Mouse (Mus musculus): ENCODE results near the gene Atg16l2. TPM values are rescaled to one million over a fixed set of nuclear protein-coding genes. Genes with fewer than 3 reads are reported as not detected.

Atg16l2 gene
- polyA plus RNA-seq, 1 experiment from 2014 or later, result 17.1 TPM

DNA sequence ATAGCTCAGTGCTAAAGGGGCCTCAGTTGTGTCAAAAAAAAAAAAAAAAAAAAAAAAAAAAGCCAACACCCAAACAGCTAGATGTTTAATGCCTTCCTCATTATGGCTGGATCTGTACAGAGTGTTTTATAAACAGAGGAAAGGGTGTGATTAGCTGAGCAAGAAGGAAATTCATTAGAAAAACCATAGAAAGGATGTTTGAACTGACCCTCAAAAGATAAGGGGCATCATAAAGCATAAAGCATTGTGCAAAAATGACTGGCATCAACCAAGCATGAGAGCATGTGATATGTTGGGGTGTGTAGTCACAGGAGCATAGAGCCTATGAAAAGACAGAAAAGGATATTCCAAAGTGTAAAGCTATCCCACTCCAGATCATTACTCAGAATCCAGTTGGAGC, 43.6 kb downstream of the Atg16l2 start:
- ATAC-seq (ENCODE audit: insufficient number of reproducible peaks, low FRiP score, low TSS enrichment, low read depth), result no peak
- Histone ChIP-seq H3K36me3 (peaks cover 26% of the 10 kb centered on the region), H3K27me3 (no peaks in the 10 kb centered on the region), H3K4me3 (no peak overlapping the region), H3K4me1 (no peaks in the 10 kb centered on the region), H3K27ac (no peak overlapping the region), H3K4me2 (no peak overlapping the region), H3K9me3 (no peaks in the 10 kb centered on the region), H3K9ac (no peak overlapping the region)

- no peak overlapping the region for H3K9ac ChIP-seq
- no peaks in the 10 kb centered on the region for H3K27me3 ChIP-seq
- peaks cover 19% of the 10 kb centered on the region for H3K36me3 ChIP-seq
- WGBS, result 61% methylated on average over 2 of the region's 2 CpGs
- H3K4me2 ChIP-seq, result no peak overlapping the region
- no peaks in the 10 kb centered on the region for H3K4me1 ChIP-seq
- no peak overlapping the region for H3K27ac ChIP-seq
- no peak overlapping the region for H3K4me3 ChIP-seq
- H3K9me3 ChIP-seq, result no peaks in the 10 kb centered on the region
- ATAC-seq (ENCODE audit: insufficient number of reproducible peaks, low FRiP score, low TSS enrichment, low read depth), result no peak
Observed at GRCm38 (mm10) chr7:101253071-101253470, 49.0 kb downstream of the Atg16l2 start.

DNA sequence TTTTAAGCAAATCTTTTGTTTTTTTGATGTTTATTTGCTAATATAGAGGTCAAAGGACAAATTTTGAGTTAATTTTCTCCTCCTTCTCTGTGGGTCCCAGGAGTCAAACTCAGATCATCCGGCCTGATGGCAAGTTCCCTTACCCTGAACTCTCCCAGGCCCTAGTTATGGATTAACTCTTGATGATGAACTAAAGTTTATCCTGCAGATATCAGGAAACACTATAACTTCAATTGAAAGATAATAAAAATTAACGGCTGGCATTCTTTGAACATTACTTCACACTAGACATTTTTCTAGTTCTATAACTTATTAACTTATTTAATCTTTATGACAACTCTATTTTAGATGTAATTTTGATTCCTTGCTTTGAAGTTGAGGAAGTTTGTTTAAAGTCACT, 52.9 kb downstream of the Atg16l2 start:
- Histone ChIP-seq H3K36me3 (peaks cover 16% of the 10 kb centered on the region; the same call in 1 of the 2 replicates), H3K4me1 (no peaks in the 10 kb centered on the region), H3K9me3 (no peaks in the 10 kb centered on the region), H3K27ac (no peak overlapping the region), H3K4me2 (no peak overlapping the region), H3K27me3 (no peaks in the 10 kb centered on the region), H3K4me3 (no peak overlapping the region), H3K9ac (no peak overlapping the region)
- 80% methylated on average over 2 of the region's 2 CpGs for WGBS
- ATAC-seq (ENCODE audit: insufficient number of reproducible peaks, low FRiP score, low TSS enrichment, low read depth), result no peak

DNA sequence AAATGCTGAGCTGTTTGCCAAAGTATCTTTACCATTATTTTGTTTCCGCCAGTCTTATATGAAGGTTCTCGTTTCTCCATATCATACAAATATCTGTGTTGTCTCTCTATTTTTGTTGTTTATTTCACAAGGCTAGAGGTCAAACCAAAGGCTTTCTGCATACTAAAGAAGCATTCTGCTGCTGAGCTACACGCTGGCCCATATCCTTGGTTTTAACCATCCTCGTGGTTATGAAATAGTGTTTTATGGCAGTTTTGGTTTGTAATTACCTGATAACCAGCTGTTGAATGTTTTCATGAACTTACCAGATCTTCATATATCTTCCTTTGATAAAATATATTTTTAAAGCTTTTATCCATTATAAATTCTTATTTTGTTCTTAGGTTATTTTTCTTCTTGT, 53.3 kb downstream of the Atg16l2 start:
- Histone ChIP-seq H3K27ac (no peak overlapping the region), H3K4me3 (no peak overlapping the region), H3K27me3 (no peaks in the 10 kb centered on the region), H3K36me3 (peaks cover 13% of the 10 kb centered on the region; the same call in 1 of the 2 replicates), H3K4me1 (no peaks in the 10 kb centered on the region), H3K4me2 (no peak overlapping the region), H3K9me3 (no peaks in the 10 kb centered on the region), H3K9ac (no peak overlapping the region)
- ATAC-seq (ENCODE audit: insufficient number of reproducible peaks, low FRiP score, low TSS enrichment, low read depth), result no peak
- WGBS, result 91% methylated on average over 4 of the region's 4 CpGs

GRCm38 (mm10) chr7:101236712-101237473, 65.2 kb downstream of the Atg16l2 start:
- Histone ChIP-seq H3K9me3 (no peaks in the 10 kb centered on the region), H3K27me3 (no peaks in the 10 kb centered on the region), H3K36me3 (peaks cover 7% of the 10 kb centered on the region; the same call in 1 of the 2 replicates), H3K4me1 (no peaks in the 10 kb centered on the region), H3K4me2 (no peak overlapping the region), H3K27ac (no peak overlapping the region), H3K4me3 (no peak overlapping the region), H3K9ac (no peak overlapping the region)
- no peak for ATAC-seq (ENCODE audit: insufficient number of reproducible peaks, low FRiP score, low TSS enrichment, low read depth)
- 40% methylated on average over 8 of the region's 8 CpGs for WGBS

DNA sequence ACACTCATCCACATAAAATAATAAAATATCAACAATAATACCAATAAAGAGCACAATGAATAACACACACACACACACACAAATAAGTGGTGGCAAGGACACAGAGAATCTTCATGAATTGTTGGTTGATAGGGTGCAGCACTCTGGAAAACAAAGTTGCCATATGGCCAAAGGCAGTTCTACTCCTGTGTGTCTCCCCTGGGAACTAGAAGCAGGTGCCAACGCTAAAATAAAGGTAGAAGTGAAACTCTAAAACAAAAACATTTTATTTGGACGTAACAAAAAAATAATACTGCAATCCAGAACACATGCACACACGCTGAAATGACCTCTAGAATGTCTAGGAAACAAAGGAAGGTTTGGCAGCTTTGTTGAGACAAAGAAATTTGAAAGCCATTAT, 69.3 kb downstream of the Atg16l2 start:
- 77% methylated on average over 3 of the region's 3 CpGs for WGBS
- no peak for ATAC-seq (ENCODE audit: insufficient number of reproducible peaks, low FRiP score, low TSS enrichment, low read depth)
- no peaks in the 10 kb centered on the region for H3K4me1 ChIP-seq

DNA sequence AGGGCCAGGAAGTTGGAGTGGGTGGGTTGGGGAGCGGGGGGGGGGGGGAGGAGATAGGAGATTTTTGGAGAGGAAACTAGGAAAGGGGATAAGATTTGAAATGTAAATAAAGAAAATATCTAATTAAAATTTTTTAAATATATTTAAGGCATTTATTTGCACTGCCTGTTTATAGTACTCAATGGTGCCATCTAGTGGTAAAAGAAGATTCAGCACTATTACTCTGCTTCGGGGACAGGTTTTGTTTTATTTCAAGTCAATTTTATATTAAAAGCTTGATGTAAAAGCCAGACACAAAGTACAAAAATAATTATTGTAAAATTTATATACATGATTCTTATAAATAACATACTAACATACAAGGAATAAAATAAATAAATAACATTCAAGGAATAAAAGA, 70.6 kb downstream of the Atg16l2 start:
- no peak overlapping the region for H3K27ac ChIP-seq
- ATAC-seq (ENCODE audit: insufficient number of reproducible peaks, low FRiP score, low TSS enrichment, low read depth), result no peak
- 0 out of 2 replicates have a peak, but pooled peaks cover 3% of the 10 kb centered on the region for H3K36me3 ChIP-seq
- no peaks in the 10 kb centered on the region for H3K4me1 ChIP-seq
- no peaks in the 10 kb centered on the region for H3K27me3 ChIP-seq
- H3K9ac ChIP-seq, result no peak overlapping the region
- no peaks in the 10 kb centered on the region for H3K9me3 ChIP-seq
- no peak overlapping the region for H3K4me3 ChIP-seq
- 29% methylated on average over 2 of the region's 2 CpGs for WGBS
- H3K4me2 ChIP-seq, result no peak overlapping the region

More for the DNA sequence above, 69.3 kb downstream of the Atg16l2 start:
- Histone ChIP-seq H3K27ac (no peak overlapping the region), H3K9ac (no peak overlapping the region), H3K4me3 (no peak overlapping the region), H3K9me3 (no peaks in the 10 kb centered on the region), H3K36me3 (0 out of 2 replicates have a peak, but pooled peaks cover 3% of the 10 kb centered on the region), H3K27me3 (no peaks in the 10 kb centered on the region), H3K4me2 (no peak overlapping the region)

GRCm38 (mm10) chr7:101229336-101229735, 72.7 kb downstream of the Atg16l2 start:
- no peaks in the 10 kb centered on the region for H3K9me3 ChIP-seq
- no peak for ATAC-seq (ENCODE audit: insufficient number of reproducible peaks, low FRiP score, low TSS enrichment, low read depth)
- H3K36me3 ChIP-seq, result no peaks in the 10 kb centered on the region
- H3K4me2 ChIP-seq, result no peak overlapping the region
- H3K27me3 ChIP-seq, result no peaks in the 10 kb centered on the region
- no peak overlapping the region for H3K4me3 ChIP-seq
- H3K9ac ChIP-seq, result no peak overlapping the region
- H3K27ac ChIP-seq, result no peak overlapping the region
- H3K4me1 ChIP-seq, result no peaks in the 10 kb centered on the region
- WGBS, result 52% methylated on average over 1 of the region's 1 CpGs

DNA sequence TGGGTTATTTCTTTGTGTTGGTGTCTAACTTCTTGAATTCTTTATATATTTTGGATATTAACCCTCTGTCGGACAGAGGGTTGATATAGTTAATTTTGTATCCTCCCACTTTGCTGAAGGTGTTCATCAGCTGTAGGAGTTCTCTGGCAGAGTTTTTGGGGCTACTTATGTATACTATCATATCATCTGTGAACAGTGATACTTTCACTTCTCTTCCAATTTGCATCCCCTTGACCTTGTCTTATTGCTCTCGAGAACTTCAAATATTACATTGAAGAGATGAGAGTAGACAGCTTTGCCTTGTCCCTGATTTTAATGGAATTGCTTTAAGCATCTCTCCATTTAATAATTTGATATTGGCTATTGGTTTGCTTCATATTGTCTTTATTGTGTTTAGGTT, 78.5 kb downstream of the Atg16l2 start:
- Histone ChIP-seq H3K4me1 (no peaks in the 10 kb centered on the region), H3K27ac (no peak overlapping the region), H3K9ac (no peak overlapping the region), H3K27me3 (no peaks in the 10 kb centered on the region), H3K4me3 (no peak overlapping the region), H3K4me2 (no peak overlapping the region), H3K9me3 (no peaks in the 10 kb centered on the region), H3K36me3 (no peaks in the 10 kb centered on the region)
- 94% methylated on average over 2 of the region's 2 CpGs for WGBS
- no peak for ATAC-seq (ENCODE audit: insufficient number of reproducible peaks, low FRiP score, low TSS enrichment, low read depth)

DNA sequence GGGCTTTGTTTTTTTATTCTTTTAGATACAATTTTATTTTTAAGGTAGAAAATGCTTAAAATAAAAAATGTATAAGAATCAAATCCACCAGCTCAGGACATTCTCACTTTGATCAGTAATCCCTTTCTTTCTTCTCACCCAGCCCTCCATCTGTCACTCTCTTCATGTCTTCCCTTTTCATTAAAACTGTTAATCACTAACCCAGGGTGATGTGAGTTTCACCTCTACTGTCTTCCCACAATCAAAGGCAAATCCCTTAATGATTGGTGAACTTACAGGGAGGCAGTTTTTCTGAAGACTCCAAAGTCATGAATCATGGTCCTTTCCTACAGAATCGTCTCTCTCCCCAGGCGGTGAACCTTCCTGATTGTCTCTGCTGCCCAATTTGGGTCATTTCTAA, 85.3 kb downstream of the Atg16l2 start:
- Histone ChIP-seq H3K9ac (no peak overlapping the region), H3K4me1 (no peaks in the 10 kb centered on the region), H3K9me3 (no peaks in the 10 kb centered on the region), H3K4me2 (no peak overlapping the region), H3K36me3 (0 out of 2 replicates have a peak, but pooled peaks cover 3% of the 10 kb centered on the region), H3K4me3 (no peak overlapping the region), H3K27ac (no peak overlapping the region), H3K27me3 (no peaks in the 10 kb centered on the region)
- ATAC-seq (ENCODE audit: insufficient number of reproducible peaks, low FRiP score, low TSS enrichment, low read depth), result no peak
- WGBS, result 77% methylated on average over 2 of the region's 2 CpGs

GRCm38 (mm10) chr7:101213515-101214263, 88.4 kb downstream of the Atg16l2 start:
- no peak overlapping the region for H3K4me3 ChIP-seq
- H3K9ac ChIP-seq, result no peak overlapping the region
- WGBS, result 76% methylated on average over 3 of the region's 3 CpGs
- no peak overlapping the region for H3K4me2 ChIP-seq
- H3K4me1 ChIP-seq, result no peaks in the 10 kb centered on the region
- ATAC-seq (ENCODE audit: insufficient number of reproducible peaks, low FRiP score, low TSS enrichment, low read depth), result no peak
- H3K27ac ChIP-seq, result no peak overlapping the region
- no peaks in the 10 kb centered on the region for H3K9me3 ChIP-seq
- H3K36me3 ChIP-seq, result 0 out of 2 replicates have a peak, but pooled peaks cover 3% of the 10 kb centered on the region
- no peaks in the 10 kb centered on the region for H3K27me3 ChIP-seq
